Mouse (Mus musculus): ENCODE measurements around the gene Irak2.

GRCm38 (mm10) chr6:113683081-113683825 is 45.0 kb downstream of the Irak2 start:
- TF ChIP-seq MAX (IDR thresholded peaks at IDR 0.05) (no peak), CTCF (IDR thresholded peaks at IDR 0.05; ENCODE audit: control insufficient read depth, insufficient read depth, insufficient read length) (no peak)

All from C2C12 (cell line).